Mouse (Mus musculus): ENCODE results near the gene Rpl37. TPM values are rescaled to one million over a fixed set of nuclear protein-coding genes. Genes with fewer than 3 reads are reported as not detected.

The Rpl37 gene
- polyA plus RNA-seq, 1 experiment from 2014 or later, result 490 TPM

- H3K4me1 ChIP-seq (ENCODE audit: control insufficient read depth, insufficient read depth, low read length), result peaks cover 10% of the 10 kb centered on the region
- peaks cover 26% of the 10 kb centered on the region for H3K36me3 ChIP-seq (ENCODE audit: control insufficient read depth, insufficient read depth, low read length)
- DNase-seq (ENCODE audit: low spot score), result no peak
- H3K27me3 ChIP-seq (ENCODE audit: control insufficient read depth, insufficient read depth, low read length), result no peaks in the 10 kb centered on the region
- no peak for ATAC-seq (ENCODE audit: insufficient read depth, low FRiP score, low TSS enrichment)
- 91% methylated on average over 9 of the region's 9 CpGs for WGBS
- H3K27ac ChIP-seq (ENCODE audit: low read depth, low read length), result no peak overlapping the region
- H3K9me3 ChIP-seq (ENCODE audit: control insufficient read depth, low read length), result no peaks in the 10 kb centered on the region
- no peak overlapping the region for H3K4me3 ChIP-seq (ENCODE audit: low read depth, low read length)
- no peak overlapping the region for H3K4me2 ChIP-seq (ENCODE audit: low read depth)
- H3K9ac ChIP-seq (ENCODE audit: low read length), result no peak overlapping the region
Observed at GRCm38 (mm10) chr15:5118626-5119025, 2.2 kb downstream of the Rpl37 start.

DNA sequence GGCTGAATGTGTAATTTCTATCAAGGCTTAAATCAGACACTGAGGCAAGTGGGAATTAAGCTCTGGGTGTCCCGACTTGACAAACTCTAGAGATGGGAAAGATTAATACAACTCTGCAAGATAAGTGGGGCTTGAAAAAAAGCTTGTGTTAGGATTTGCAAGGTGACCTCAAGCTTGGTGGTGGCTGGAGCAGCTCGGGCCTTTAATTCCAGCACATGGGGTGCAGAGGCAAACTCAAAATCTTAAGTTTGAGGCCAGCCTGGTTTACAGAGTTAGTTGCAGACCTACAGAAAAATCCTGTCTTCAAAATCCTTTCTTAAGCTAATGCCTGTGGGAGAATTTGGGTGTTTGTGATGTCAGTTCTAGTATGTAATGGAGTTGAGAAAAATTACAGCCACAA is 2.7 kb downstream of the Rpl37 start:
- Histone ChIP-seq H3K4me2 (ENCODE audit: low read depth) (no peak overlapping the region), H3K27ac (ENCODE audit: low read depth, low read length) (no peak overlapping the region), H3K4me1 (ENCODE audit: control insufficient read depth, insufficient read depth, low read length) (peaks cover 10% of the 10 kb centered on the region), H3K4me3 (ENCODE audit: low read depth, low read length) (no peak overlapping the region), H3K9me3 (ENCODE audit: control insufficient read depth, low read length) (no peaks in the 10 kb centered on the region), H3K27me3 (ENCODE audit: control insufficient read depth, insufficient read depth, low read length) (no peaks in the 10 kb centered on the region), H3K36me3 (ENCODE audit: control insufficient read depth, insufficient read depth, low read length) (peaks cover 26% of the 10 kb centered on the region), H3K9ac (ENCODE audit: low read length) (no peak overlapping the region)
- ATAC-seq (ENCODE audit: insufficient read depth, low FRiP score, low TSS enrichment) (no peak), DNase-seq (ENCODE audit: low spot score) (no peak)
- 97% methylated on average over 2 of the region's 2 CpGs for WGBS

DNA sequence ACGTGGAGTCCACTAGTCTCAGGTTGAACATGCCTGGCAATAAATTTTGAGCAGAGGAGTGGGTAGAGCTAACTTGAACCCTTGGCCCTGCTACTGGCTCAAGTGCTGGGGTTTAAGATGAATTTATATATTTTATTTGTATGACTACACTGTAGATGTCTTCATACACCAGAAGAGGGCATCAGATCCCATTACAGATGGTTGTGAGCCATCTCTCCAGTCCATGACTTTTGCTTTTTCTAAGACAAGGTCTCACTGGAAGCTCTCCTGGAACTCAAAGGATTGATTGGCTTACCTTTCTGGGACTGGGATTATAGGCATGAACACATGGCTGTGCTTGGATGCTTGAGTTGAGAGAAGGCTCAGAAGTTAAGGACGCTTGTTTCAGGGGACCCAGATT is 3.3 kb downstream of the Rpl37 start:
- Histone ChIP-seq H3K9ac (ENCODE audit: low read length) (no peak overlapping the region), H3K27ac (ENCODE audit: low read depth, low read length) (no peak overlapping the region), H3K9me3 (ENCODE audit: control insufficient read depth, low read length) (no peaks in the 10 kb centered on the region), H3K36me3 (ENCODE audit: control insufficient read depth, insufficient read depth, low read length) (peaks cover 26% of the 10 kb centered on the region), H3K4me2 (ENCODE audit: low read depth) (no peak overlapping the region), H3K27me3 (ENCODE audit: control insufficient read depth, insufficient read depth, low read length) (no peaks in the 10 kb centered on the region), H3K4me1 (ENCODE audit: control insufficient read depth, insufficient read depth, low read length) (peaks cover 10% of the 10 kb centered on the region), H3K4me3 (ENCODE audit: low read depth, low read length) (no peak overlapping the region)
- DNase-seq (ENCODE audit: low spot score), result no peak
- 87% methylated on average over 2 of the region's 2 CpGs for WGBS
- ATAC-seq (ENCODE audit: insufficient read depth, low FRiP score, low TSS enrichment), result no peak

- Histone ChIP-seq H3K9me3 (ENCODE audit: control insufficient read depth, low read length) (no peaks in the 10 kb centered on the region), H3K9ac (ENCODE audit: low read length) (no peak overlapping the region), H3K36me3 (ENCODE audit: control insufficient read depth, insufficient read depth, low read length) (peaks cover 26% of the 10 kb centered on the region), H3K4me2 (ENCODE audit: low read depth) (no peak overlapping the region), H3K4me1 (ENCODE audit: control insufficient read depth, insufficient read depth, low read length) (peaks cover 5% of the 10 kb centered on the region; the same call in 1 of the 2 replicates), H3K4me3 (ENCODE audit: low read depth, low read length) (no peak overlapping the region), H3K27ac (ENCODE audit: low read depth, low read length) (no peak overlapping the region), H3K27me3 (ENCODE audit: control insufficient read depth, insufficient read depth, low read length) (no peaks in the 10 kb centered on the region)
- ATAC-seq (ENCODE audit: insufficient read depth, low FRiP score, low TSS enrichment) (no peak), DNase-seq (ENCODE audit: low spot score) (no peak)
- WGBS, result 91% methylated on average over 12 of the region's 12 CpGs
Observed at GRCm38 (mm10) chr15:5121535-5122313, 5.3 kb downstream of the Rpl37 start.

GRCm38 (mm10) chr15:5126456-5126855 is 10.0 kb downstream of the Rpl37 start:
- DNase-seq (ENCODE audit: low spot score) (no peak), ATAC-seq (ENCODE audit: insufficient read depth, low FRiP score, low TSS enrichment) (no peak)
- Histone ChIP-seq H3K27ac (ENCODE audit: low read depth, low read length) (no peak overlapping the region), H3K4me1 (ENCODE audit: control insufficient read depth, insufficient read depth, low read length) (no peaks in the 10 kb centered on the region), H3K36me3 (ENCODE audit: control insufficient read depth, insufficient read depth, low read length) (peaks cover 5% of the 10 kb centered on the region), H3K9ac (ENCODE audit: low read length) (no peak overlapping the region), H3K4me2 (ENCODE audit: low read depth) (no peak overlapping the region), H3K4me3 (ENCODE audit: low read depth, low read length) (no peak overlapping the region), H3K9me3 (ENCODE audit: control insufficient read depth, low read length) (no peaks in the 10 kb centered on the region), H3K27me3 (ENCODE audit: control insufficient read depth, insufficient read depth, low read length) (no peaks in the 10 kb centered on the region)
- 86% methylated on average over 4 of the region's 4 CpGs for WGBS

- no peak for ATAC-seq (ENCODE audit: insufficient read depth, low FRiP score, low TSS enrichment)
- H3K4me3 ChIP-seq (ENCODE audit: low read depth, low read length), result no peak overlapping the region
- no peak for DNase-seq (ENCODE audit: low spot score)
- H3K27ac ChIP-seq (ENCODE audit: low read depth, low read length), result no peak overlapping the region
- H3K27me3 ChIP-seq (ENCODE audit: control insufficient read depth, insufficient read depth, low read length), result no peaks in the 10 kb centered on the region
- no peaks in the 10 kb centered on the region for H3K4me1 ChIP-seq (ENCODE audit: control insufficient read depth, insufficient read depth, low read length)
- H3K9me3 ChIP-seq (ENCODE audit: control insufficient read depth, low read length), result no peaks in the 10 kb centered on the region
- no peak overlapping the region for H3K4me2 ChIP-seq (ENCODE audit: low read depth)
- no peak overlapping the region for H3K9ac ChIP-seq (ENCODE audit: low read length)
- H3K36me3 ChIP-seq (ENCODE audit: control insufficient read depth, insufficient read depth, low read length), result no peaks in the 10 kb centered on the region; the same call in 1 of the 2 replicates
- WGBS, result 84% methylated on average over 2 of the region's 2 CpGs
Observed at GRCm38 (mm10) chr15:5127487-5127886, 11.0 kb downstream of the Rpl37 start.

DNA sequence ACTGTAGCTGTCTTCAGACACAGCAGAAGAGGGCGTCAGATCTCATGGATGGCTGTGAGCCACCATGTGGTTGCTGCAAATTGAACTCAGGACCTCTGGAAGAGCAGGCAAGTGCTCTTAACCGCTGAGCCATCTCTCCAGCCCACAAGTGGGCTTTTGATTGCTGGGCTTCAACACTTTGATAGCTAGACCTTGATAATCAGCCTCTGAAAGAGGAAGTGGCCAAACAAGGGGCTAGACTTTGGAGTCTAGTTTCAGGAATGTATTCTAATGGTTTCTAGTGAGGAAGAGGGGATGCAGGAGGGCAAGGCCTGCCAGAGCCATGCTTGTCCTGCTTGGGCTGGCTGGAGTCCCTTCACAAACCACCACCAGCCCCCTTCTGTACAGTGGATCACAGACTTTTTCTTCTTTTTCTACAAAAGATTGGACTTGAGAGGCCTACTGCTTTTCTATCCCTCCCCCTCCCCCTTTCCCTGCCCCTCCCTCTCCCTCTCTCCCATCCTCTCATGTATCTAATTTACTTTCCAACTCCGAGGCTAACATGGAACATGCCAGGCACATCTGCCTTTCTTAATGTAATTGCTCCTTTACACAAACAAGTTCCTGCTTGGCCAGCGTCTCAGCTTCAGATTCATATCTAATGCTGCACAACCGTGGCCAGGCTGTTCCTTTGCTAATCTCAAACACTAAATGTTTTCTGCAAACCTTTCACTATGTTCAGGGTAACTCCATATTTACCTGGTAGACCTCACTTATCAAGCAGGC is 11.9 kb downstream of the Rpl37 start:
- WGBS, result 77% methylated on average over 5 of the region's 5 CpGs

DNA sequence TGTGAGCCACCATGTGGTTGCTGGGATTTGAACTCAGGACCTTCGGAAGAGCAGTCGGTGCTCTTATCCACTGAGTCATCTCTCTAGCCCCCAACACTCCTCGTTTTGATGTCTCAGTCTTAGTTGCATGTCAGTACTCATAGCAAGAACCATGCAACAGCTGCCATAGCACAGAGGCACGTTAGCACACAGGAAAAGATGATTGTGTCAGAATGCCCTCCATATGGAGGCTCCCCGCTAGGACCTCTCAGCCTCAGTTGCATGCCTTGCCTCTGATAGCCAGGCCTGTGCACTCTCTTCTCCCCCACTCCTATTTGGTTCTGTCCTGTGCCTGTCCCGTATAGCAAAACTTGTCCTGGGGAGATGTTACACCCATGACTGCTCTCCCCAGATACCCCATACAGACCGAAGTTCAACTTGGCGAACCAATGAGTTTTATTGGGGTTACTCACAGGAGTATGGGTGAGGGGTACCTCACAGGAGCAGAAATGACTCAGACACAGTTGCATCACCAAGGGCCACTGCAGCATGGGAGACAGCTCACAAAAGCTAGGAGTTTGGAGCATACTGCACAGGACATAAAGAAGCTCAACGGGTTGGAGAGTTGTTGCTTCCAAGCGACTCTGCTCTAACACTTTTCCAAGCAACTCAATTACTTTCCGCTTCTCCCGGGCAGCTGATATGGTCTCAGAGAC is 12.8 kb downstream of the Rpl37 start:
- H3K36me3 ChIP-seq (ENCODE audit: control insufficient read depth, insufficient read depth, low read length), result no peaks in the 10 kb centered on the region
- H3K4me1 ChIP-seq (ENCODE audit: control insufficient read depth, insufficient read depth, low read length), result no peaks in the 10 kb centered on the region
- no peaks in the 10 kb centered on the region for H3K27me3 ChIP-seq (ENCODE audit: control insufficient read depth, insufficient read depth, low read length)
- no peak overlapping the region for H3K4me2 ChIP-seq (ENCODE audit: low read depth)
- DNase-seq (ENCODE audit: low spot score) (no peak), ATAC-seq (ENCODE audit: insufficient read depth, low FRiP score, low TSS enrichment) (no peak)
- no peak overlapping the region for H3K4me3 ChIP-seq (ENCODE audit: low read depth, low read length)
- H3K9me3 ChIP-seq (ENCODE audit: control insufficient read depth, low read length), result no peaks in the 10 kb centered on the region
- WGBS, result 91% methylated on average over 12 of the region's 12 CpGs
- H3K9ac ChIP-seq (ENCODE audit: low read length), result no peak overlapping the region
- no peak overlapping the region for H3K27ac ChIP-seq (ENCODE audit: low read depth, low read length)

More for the DNA sequence above, 11.9 kb downstream of the Rpl37 start:
- ATAC-seq (ENCODE audit: insufficient read depth, low FRiP score, low TSS enrichment) (no peak), DNase-seq (ENCODE audit: low spot score) (no peak)
- Histone ChIP-seq H3K4me3 (ENCODE audit: low read depth, low read length) (no peak overlapping the region), H3K27ac (ENCODE audit: low read depth, low read length) (no peak overlapping the region), H3K4me1 (ENCODE audit: control insufficient read depth, insufficient read depth, low read length) (no peaks in the 10 kb centered on the region), H3K9me3 (ENCODE audit: control insufficient read depth, low read length) (no peaks in the 10 kb centered on the region), H3K27me3 (ENCODE audit: control insufficient read depth, insufficient read depth, low read length) (no peaks in the 10 kb centered on the region), H3K36me3 (ENCODE audit: control insufficient read depth, insufficient read depth, low read length) (no peaks in the 10 kb centered on the region), H3K4me2 (ENCODE audit: low read depth) (no peak overlapping the region), H3K9ac (ENCODE audit: low read length) (no peak overlapping the region)
